Mouse (Mus musculus): ENCODE data around the gene Teddm2. TPM values are rescaled to one million over a fixed set of nuclear protein-coding genes. Genes with fewer than 3 reads are reported as not detected.
"Not testable (repeated sequence)": the region's sequence is repeated elsewhere in the genome, so short reads cannot be mapped to it uniquely, and the experiment has no call there.

Gene Teddm2
- polyA plus RNA-seq, 1 experiment from 2014 or later: 1.4 TPM

DNA sequence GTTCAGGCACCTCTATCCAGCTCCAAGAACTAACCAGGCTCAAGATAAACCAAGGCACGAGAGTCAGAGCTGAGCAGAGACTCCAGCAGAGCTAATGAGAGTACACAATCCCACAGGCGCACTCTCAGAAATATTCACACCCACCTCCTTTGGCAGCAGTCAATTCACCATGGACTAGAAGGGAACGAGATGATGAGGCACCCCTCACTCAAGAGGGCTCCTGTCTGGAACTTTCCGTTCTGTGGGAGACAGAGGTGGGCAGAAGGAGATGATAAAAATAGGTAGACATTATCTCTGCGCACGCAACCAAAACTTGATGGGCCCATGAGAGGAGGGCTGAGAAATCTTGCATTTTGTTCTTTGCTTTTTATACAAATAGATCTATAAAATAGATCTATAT is 26.0 kb downstream of the Teddm2 start, which contains the start of gene Teddm1b:
Gene Teddm1b (plus strand): TSS at position 301 of the 400 bp plus-strand sequence.
- no peak within 1 kb of the TSS for H3K27ac ChIP-seq (ENCODE audit: low read depth, low read length)
- H3K4me3 ChIP-seq (ENCODE audit: low read length): no peak within 1 kb of the TSS
- ATAC-seq: no peak
- 89% methylated on average over 6 of the region's 6 CpGs for WGBS
- no peaks in the 10 kb centered on the region for H3K9me3 ChIP-seq (ENCODE audit: control insufficient read depth, low read length)
- H3K4me2 ChIP-seq (ENCODE audit: low read length): no peak within 1 kb of the TSS
- H3K27me3 ChIP-seq (replicated peaks; ENCODE audit: control insufficient read depth, insufficient read depth, low read length): no peaks in the 10 kb centered on the region
- H3K9ac ChIP-seq (ENCODE audit: low read depth, low read length): no peak within 1 kb of the TSS
- no peaks in the 10 kb centered on the region for H3K36me3 ChIP-seq (ENCODE audit: control insufficient read depth, insufficient read depth, low read length)
- no peaks in the 10 kb centered on the region for H3K4me1 ChIP-seq (ENCODE audit: control insufficient read depth, insufficient read depth, low read depth, low read length)

DNA sequence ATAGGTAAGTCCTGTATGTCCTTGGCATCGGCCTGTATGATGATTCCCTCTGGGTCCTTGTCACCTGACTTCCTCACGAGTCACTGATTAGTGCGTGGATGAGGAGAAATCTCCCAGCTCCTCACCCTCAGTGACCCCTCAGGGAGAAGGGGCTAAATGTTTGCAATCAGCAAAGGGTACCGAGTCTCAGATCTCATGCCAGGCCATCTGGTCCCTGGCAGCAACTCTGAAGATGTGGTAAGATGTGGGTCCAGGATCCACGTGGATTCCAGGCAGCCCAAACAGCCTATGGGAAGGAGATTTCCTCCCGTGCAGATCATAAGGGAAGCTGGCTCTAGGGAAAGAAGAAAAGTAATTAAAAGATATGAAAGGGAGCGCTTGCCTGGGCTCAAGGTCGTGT is 44.1 kb downstream of the Teddm2 start:
- Histone ChIP-seq H3K4me1 (ENCODE audit: control insufficient read depth, insufficient read depth, low read depth, low read length) (no peaks in the 10 kb centered on the region), H3K9ac (ENCODE audit: low read depth, low read length) (no peak overlapping the region), H3K27ac (ENCODE audit: low read depth, low read length) (no peak overlapping the region), H3K4me3 (ENCODE audit: low read length) (no peak overlapping the region), H3K27me3 (replicated peaks; ENCODE audit: control insufficient read depth, insufficient read depth, low read length) (no peaks in the 10 kb centered on the region), H3K9me3 (ENCODE audit: control insufficient read depth, low read length) (no peaks in the 10 kb centered on the region), H3K36me3 (ENCODE audit: control insufficient read depth, insufficient read depth, low read length) (no peaks in the 10 kb centered on the region), H3K4me2 (ENCODE audit: low read length) (no peak overlapping the region)
- no peak for ATAC-seq
- 75% methylated on average over 8 of the region's 8 CpGs for WGBS

DNA sequence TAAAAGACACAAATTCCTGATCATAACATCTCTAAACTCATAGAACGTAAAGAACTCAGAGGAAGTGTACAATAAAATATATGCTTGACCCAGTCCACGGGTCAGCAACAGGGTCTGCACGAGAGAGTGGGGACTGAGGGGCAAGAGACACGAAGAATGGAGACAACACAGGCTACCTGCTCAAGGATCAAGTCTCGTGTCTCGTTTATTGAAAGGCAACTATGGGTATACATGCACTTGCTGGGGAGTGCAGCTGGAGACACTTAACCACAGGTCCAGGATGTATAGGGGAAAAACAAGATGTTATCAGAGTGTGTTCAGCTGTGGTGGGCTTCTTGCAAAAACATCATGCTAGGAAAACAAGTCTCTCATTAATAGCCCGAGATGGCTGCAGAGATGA is 47.3 kb downstream of the Teddm2 start:
- not testable (repeated sequence) for H3K4me2 ChIP-seq (ENCODE audit: low read length); H3K27ac ChIP-seq (ENCODE audit: low read depth, low read length); ATAC-seq; H3K9ac ChIP-seq (ENCODE audit: low read depth, low read length); H3K9me3 ChIP-seq (ENCODE audit: control insufficient read depth, low read length); H3K27me3 ChIP-seq (replicated peaks; ENCODE audit: control insufficient read depth, insufficient read depth, low read length); H3K36me3 ChIP-seq (ENCODE audit: control insufficient read depth, insufficient read depth, low read length); H3K4me1 ChIP-seq (ENCODE audit: control insufficient read depth, insufficient read depth, low read depth, low read length); H3K4me3 ChIP-seq (ENCODE audit: low read length)
- WGBS: 89% methylated on average over 7 of the region's 7 CpGs

DNA sequence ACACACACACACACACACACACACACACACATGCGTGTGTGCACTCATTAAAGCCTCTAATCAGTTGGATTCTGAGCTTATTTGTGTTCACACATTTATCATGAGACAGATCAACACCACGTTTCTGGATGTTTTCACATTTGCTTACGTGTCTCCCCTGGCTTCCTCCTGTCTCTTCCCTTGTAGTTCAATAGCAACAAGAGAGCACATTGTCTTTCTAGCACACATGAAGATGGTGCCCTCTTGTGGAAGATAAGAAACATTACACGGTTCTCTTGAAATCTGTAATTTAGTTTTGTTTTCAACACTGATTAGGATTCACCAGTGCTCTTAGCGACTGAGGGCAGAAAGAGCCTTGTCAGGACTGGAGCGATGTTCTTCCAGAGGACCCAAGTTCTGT is 53.2 kb downstream of the Teddm2 start:
- 22% methylated on average over 6 of the region's 6 CpGs for WGBS
- no peak overlapping the region for H3K4me2 ChIP-seq (ENCODE audit: low read length)
- no peaks in the 10 kb centered on the region for H3K9me3 ChIP-seq (ENCODE audit: control insufficient read depth, low read length)
- no peak overlapping the region for H3K9ac ChIP-seq (ENCODE audit: low read depth, low read length)
- H3K4me1 ChIP-seq (ENCODE audit: control insufficient read depth, insufficient read depth, low read depth, low read length): no peaks in the 10 kb centered on the region
- peak; percentile 74; the same call in 1 of the 2 replicates for ATAC-seq
- H3K36me3 ChIP-seq (ENCODE audit: control insufficient read depth, insufficient read depth, low read length): no peaks in the 10 kb centered on the region
- no peak overlapping the region for H3K4me3 ChIP-seq (ENCODE audit: low read length)
- H3K27ac ChIP-seq (ENCODE audit: low read depth, low read length): no peak overlapping the region
- H3K27me3 ChIP-seq (replicated peaks; ENCODE audit: control insufficient read depth, insufficient read depth, low read length): no peaks in the 10 kb centered on the region

DNA sequence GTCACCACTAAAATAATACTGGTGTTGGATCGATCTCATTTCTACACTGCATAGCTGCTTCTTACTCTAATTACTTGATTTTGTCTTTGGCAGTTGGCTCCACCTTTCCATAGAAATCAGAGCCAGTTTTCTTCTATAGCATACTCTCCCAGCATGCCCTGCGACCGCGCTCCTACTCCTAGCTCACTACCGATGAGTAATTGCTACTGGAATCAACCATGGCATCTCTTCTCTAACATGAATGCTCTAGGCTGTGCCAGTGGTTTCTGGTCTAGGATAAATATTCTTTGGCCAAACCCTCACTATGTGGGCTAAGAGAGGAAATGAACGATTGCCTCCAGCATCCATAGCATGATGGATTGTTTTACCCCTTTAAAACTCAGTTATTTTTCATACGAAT is 53.6 kb downstream of the Teddm2 start:
- WGBS: 84% methylated on average over 7 of the region's 7 CpGs
- Histone ChIP-seq H3K27ac (ENCODE audit: low read depth, low read length) (no peak overlapping the region), H3K27me3 (replicated peaks; ENCODE audit: control insufficient read depth, insufficient read depth, low read length) (no peaks in the 10 kb centered on the region), H3K4me3 (ENCODE audit: low read length) (no peak overlapping the region), H3K9me3 (ENCODE audit: control insufficient read depth, low read length) (no peaks in the 10 kb centered on the region), H3K4me1 (ENCODE audit: control insufficient read depth, insufficient read depth, low read depth, low read length) (no peaks in the 10 kb centered on the region), H3K36me3 (ENCODE audit: control insufficient read depth, insufficient read depth, low read length) (no peaks in the 10 kb centered on the region), H3K4me2 (ENCODE audit: low read length) (no peak overlapping the region), H3K9ac (ENCODE audit: low read depth, low read length) (no peak overlapping the region)
- ATAC-seq: peak; percentile 75

DNA sequence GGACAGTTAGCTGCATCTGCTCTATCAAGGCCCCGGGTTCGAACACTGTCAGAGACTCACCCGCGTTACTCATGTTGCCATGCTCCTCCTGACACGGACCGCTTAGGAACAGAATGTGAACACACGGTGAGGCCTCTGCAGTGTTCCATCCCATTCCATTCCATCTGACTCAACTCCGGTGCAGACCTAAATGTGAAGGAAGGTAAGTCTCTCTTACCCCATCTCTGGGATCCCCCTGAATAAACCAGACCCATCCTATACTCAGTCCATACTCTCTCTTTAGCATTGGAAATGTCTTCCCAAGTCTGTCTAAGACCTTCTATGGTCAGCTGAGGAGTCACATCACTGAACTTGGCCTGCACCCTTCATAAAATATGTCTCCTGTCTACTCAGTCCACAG is 56.0 kb downstream of the Teddm2 start, which contains the start of gene Rgsl1:
Gene Rgsl1 (minus strand): TSS at position 101 of the 400 bp plus-strand sequence.
- Histone ChIP-seq H3K4me1 (ENCODE audit: control insufficient read depth, insufficient read depth, low read depth, low read length) (no peaks in the 10 kb centered on the region), H3K36me3 (ENCODE audit: control insufficient read depth, insufficient read depth, low read length) (no peaks in the 10 kb centered on the region), H3K27ac (ENCODE audit: low read depth, low read length) (no peak within 1 kb of the TSS), H3K27me3 (replicated peaks; ENCODE audit: control insufficient read depth, insufficient read depth, low read length) (no peaks in the 10 kb centered on the region), H3K9me3 (ENCODE audit: control insufficient read depth, low read length) (no peaks in the 10 kb centered on the region), H3K4me2 (ENCODE audit: low read length) (no peak within 1 kb of the TSS), H3K4me3 (ENCODE audit: low read length) (no peak within 1 kb of the TSS), H3K9ac (ENCODE audit: low read depth, low read length) (no peak within 1 kb of the TSS)
- WGBS: 98% methylated on average over 8 of the region's 8 CpGs
- ATAC-seq: no peak

DNA sequence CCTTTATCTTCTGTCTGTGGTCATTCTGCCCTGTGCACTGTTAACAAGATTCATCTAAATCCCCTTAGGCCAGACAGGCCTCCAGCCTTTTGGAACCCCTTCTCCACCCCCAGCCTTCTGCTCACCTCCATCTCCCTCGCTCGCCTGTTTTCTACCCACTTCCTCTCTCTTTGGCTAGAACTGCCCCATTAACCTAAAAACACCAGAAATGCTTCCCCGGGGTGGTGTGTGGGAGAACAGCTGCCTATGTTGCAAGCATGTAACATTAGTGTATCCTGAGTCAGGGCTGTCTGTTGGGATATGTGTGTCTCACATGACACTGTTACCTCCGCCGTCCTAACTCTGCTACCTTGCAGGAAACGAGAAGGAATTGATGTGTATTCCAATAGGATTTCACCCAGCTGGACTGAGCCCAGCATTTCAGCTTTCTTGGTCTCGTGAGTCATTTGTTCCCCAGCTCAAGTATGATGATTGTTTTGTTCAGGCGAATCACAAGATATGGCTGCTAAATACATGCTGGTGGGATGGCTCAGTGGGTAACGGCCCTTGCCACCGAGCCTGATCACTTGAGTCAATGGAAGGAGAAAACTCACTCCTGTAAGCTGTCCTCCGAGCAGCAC is 57.8 kb downstream of the Teddm2 start:
- no peak overlapping the region for H3K4me3 ChIP-seq (ENCODE audit: low read length)
- 82% methylated on average over 11 of the region's 11 CpGs for WGBS
- no peak overlapping the region for H3K9ac ChIP-seq (ENCODE audit: low read depth, low read length)

DNA sequence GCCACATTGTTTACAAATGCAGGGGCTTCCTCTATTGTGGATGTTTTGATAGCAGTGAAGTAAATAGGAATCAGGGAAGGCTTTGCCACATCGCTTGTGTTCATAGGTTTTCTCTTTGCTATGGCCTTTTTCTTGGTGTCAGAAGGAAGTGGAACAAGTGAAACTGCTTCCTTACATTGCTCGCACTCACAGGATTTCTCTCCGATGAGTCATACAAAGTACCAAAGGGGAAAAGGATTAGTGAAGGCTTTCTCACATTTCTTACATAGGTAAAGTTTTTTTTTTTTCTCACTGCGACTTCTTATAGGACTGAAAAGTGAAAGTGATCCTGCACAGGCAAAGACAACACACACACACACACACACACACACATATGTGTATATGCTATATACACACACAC is 64.0 kb downstream of the Teddm2 start:
- H3K4me3 ChIP-seq (ENCODE audit: low read length): no peak overlapping the region
- H3K9me3 ChIP-seq (ENCODE audit: control insufficient read depth, low read length): no peaks in the 10 kb centered on the region
- no peak overlapping the region for H3K27ac ChIP-seq (ENCODE audit: low read depth, low read length)
- 88% methylated on average over 4 of the region's 4 CpGs for WGBS
- H3K4me2 ChIP-seq (ENCODE audit: low read length): no peak overlapping the region
- H3K27me3 ChIP-seq (replicated peaks; ENCODE audit: control insufficient read depth, insufficient read depth, low read length): no peaks in the 10 kb centered on the region
- ATAC-seq: no peak
- H3K36me3 ChIP-seq (ENCODE audit: control insufficient read depth, insufficient read depth, low read length): no peaks in the 10 kb centered on the region
- no peak overlapping the region for H3K9ac ChIP-seq (ENCODE audit: low read depth, low read length)
- H3K4me1 ChIP-seq (ENCODE audit: control insufficient read depth, insufficient read depth, low read depth, low read length): no peaks in the 10 kb centered on the region

More for the DNA sequence above, 57.8 kb downstream of the Teddm2 start:
- no peaks in the 10 kb centered on the region for H3K36me3 ChIP-seq (ENCODE audit: control insufficient read depth, insufficient read depth, low read length)
- H3K4me1 ChIP-seq (ENCODE audit: control insufficient read depth, insufficient read depth, low read depth, low read length): no peaks in the 10 kb centered on the region
- no peaks in the 10 kb centered on the region for H3K9me3 ChIP-seq (ENCODE audit: control insufficient read depth, low read length)
- H3K4me2 ChIP-seq (ENCODE audit: low read length): no peak overlapping the region
- no peak for ATAC-seq
- no peaks in the 10 kb centered on the region for H3K27me3 ChIP-seq (replicated peaks; ENCODE audit: control insufficient read depth, insufficient read depth, low read length)
- H3K27ac ChIP-seq (ENCODE audit: low read depth, low read length): no peak overlapping the region

DNA sequence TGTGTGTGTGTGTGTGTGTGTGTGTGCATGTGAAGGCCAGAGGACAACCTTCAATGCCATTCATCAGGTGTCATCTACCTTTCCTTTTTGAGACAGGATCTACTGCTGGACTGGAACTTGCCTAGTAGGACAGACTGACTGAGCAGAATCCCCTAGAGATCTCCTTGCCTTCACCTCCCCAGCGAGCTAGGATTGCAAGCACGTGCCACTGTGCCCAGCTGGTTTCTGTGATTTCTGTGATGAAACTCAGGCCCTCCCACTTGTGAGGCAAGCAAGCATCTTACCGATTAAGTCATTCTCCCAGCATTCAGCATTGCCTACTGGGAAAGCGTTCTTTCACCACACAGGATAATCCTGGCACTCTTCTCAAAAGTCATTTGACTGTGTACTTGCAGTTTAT is 69.3 kb downstream of the Teddm2 start:
- H3K36me3 ChIP-seq (ENCODE audit: control insufficient read depth, insufficient read depth, low read length): no peaks in the 10 kb centered on the region
- no peak for ATAC-seq
- 78% methylated on average over 4 of the region's 4 CpGs for WGBS
- no peaks in the 10 kb centered on the region for H3K9me3 ChIP-seq (ENCODE audit: control insufficient read depth, low read length)
- no peak overlapping the region for H3K4me2 ChIP-seq (ENCODE audit: low read length)
- H3K27me3 ChIP-seq (replicated peaks; ENCODE audit: control insufficient read depth, insufficient read depth, low read length): no peaks in the 10 kb centered on the region
- no peak overlapping the region for H3K9ac ChIP-seq (ENCODE audit: low read depth, low read length)
- no peak overlapping the region for H3K27ac ChIP-seq (ENCODE audit: low read depth, low read length)
- no peaks in the 10 kb centered on the region for H3K4me1 ChIP-seq (ENCODE audit: control insufficient read depth, insufficient read depth, low read depth, low read length)
- no peak overlapping the region for H3K4me3 ChIP-seq (ENCODE audit: low read length)

All from hindbrain, embryonic 16.5 days (tissue).